Mouse (Mus musculus) spleen, adult 12 weeks (tissue): Measurements from ENCODE around the gene Ampd2.

Experiments
- DNase-seq: peaks from one replicate; pipeline ENCODE4 v3.0.0; 2022; ENCODE audit warnings: low spot score

The Ampd2 gene

DNA sequence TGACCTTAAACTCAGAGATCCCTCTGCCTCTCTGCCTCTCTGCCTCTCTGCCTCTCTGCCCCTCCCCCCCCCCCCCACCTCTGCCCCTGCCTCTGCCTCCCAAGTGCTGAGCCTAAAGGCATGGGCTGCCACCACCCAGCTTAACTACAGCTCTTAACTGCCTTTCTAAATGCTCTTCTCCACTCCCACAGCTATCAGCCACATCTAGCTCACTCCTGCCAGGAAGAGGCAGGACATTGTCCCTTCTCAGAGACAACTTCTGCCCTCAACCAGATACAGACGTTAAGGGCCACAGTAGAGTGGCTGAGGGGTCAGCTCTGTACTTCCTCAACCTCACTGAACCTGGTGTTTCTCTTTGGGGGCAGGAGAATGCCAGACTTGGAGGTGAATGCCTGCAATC is 17.6 kb downstream of the Ampd2 start:
- no peak for DNase-seq

GRCm38 (mm10) chr3:108067370-108067934 is 19.0 kb downstream of the Ampd2 start:
- DNase-seq: no peak

GRCm38 (mm10) chr3:108065551-108065950 is 20.9 kb downstream of the Ampd2 start:
- DNase-seq: no peak

GRCm38 (mm10) chr3:108064672-108065071 is 21.8 kb downstream of the Ampd2 start:
- DNase-seq: no peak

GRCm38 (mm10) chr3:108062648-108063047 is 23.8 kb downstream of the Ampd2 start:
- no peak for DNase-seq

DNA sequence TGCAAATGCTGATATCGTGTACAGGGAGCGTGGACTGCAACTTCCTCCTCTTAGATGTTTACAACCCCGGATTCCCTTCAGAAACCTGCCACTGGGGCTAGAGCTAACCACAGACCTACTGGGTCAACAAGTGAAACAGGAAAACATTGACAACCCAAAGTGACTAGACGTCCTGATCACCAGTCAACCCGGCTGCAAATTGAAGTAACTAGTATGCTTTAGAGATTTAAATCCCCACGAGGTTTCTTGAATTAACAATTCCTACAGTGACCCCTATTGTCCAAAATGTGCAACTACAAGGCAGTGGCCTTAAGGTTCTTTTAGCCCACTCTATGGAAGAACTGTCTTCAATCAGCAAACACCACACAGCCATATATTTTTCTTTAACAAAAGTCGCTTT is 25.0 kb downstream of the Ampd2 start:
- DNase-seq: peak; percentile 26

GRCm38 (mm10) chr3:108050493-108050892 is 36.0 kb downstream of the Ampd2 start:
- no peak for DNase-seq

- no peak for DNase-seq
Measured at GRCm38 (mm10) chr3:108048306-108048705, 38.1 kb downstream of the Ampd2 start.

DNA sequence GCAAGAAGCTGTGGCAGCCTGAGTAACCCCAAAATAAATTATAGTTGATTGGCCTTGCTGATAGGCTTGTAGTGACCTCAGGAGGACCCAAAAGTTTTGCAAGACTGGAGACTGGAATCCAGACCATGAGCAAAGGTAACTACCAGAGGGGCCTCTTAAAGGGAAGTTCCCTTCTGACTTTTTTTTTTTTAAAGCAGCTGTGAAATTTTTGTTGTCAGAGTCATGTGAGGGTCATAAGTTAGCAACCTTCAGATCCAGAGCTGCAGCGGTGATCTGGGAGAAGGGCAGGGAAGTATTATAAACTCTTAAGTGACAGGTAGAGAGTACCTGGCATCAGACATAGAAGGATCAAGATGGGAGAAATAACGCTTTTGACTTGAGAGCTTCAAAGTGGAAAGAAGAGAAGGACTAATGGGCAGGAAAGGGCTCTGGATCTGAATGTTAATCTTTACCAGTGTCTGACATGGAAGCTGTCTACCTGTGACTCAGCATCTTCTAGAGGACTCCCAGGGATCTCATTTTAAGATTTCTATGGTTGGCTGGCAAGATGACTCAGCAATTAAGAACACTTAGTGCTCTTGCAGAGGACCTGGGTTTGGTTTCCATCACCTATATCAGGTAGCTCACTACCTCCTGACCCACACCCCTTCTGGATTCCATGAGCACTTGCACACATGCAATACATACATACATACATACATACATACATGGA is 39.4 kb downstream of the Ampd2 start:
- no peak for DNase-seq

GRCm38 (mm10) chr3:108044394-108045140 is 41.9 kb downstream of the Ampd2 start, which contains the start of gene Gstm4:
Gene Gstm4 (minus strand): TSS chr3:108044894.
- DNase-seq: peak; percentile 66

DNA sequence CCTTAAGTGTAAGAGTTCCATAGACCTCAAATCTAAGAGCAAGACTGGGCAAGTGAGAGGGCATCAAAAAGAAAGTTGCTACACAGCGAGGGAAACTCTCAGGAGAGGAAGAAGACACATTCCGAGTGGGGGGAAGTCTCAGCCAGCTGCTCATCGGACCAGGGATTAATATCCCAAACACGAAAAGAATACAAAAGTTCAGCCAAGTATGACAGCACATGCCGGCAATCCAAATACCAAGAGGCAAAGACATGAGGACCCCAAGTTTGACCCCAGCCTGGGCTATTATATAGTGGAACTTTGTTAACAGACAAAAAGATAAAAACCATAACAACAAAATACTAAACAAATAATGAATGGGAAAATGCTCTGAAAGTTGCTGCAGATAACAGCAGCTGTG is 53.3 kb downstream of the Ampd2 start:
- no peak for DNase-seq

GRCm38 (mm10) chr3:108032113-108032512 is 54.3 kb downstream of the Ampd2 start:
- DNase-seq: no peak

GRCm38 (mm10) chr3:108028641-108029365 is 57.6 kb downstream of the Ampd2 start:
- DNase-seq: no peak

DNA sequence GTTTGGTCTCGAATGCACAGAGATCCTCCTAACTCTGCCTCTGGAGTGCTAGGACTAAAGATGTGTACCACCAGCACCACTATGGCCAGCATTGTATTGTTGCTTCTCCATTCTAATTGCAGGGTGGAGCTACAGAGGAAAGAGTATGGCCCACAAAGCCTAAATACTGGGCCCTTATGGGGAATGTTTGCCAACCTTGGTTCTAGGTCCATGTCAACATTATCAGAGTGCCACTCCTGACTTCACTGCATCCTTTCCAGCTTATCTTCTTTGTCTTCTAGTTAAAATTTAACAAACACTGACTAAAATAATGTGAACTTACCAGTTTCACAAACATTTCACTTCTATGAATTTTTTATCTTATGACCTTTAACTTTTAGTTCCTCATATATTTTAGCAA is 59.9 kb downstream of the Ampd2 start:
- DNase-seq: no peak

DNA sequence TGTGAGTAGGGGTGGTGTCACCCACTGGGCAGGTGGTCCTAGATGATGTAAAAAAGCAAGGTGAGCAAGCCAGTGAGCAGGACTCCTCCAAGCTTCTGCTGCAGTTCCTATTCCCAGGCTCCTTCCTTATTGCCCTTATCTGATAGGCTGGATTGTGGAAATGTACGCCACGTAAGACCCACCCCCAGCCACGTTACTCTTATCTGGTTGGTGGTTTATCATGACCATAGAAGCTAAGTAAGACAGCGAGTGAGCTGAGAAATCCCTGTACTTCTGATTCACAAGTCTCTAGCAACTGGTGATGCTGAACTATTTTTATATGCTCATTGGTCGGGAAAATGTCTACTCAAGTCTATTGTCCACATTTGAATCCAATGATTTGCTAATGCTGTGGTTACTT is 60.4 kb downstream of the Ampd2 start:
- DNase-seq: no peak

DNA sequence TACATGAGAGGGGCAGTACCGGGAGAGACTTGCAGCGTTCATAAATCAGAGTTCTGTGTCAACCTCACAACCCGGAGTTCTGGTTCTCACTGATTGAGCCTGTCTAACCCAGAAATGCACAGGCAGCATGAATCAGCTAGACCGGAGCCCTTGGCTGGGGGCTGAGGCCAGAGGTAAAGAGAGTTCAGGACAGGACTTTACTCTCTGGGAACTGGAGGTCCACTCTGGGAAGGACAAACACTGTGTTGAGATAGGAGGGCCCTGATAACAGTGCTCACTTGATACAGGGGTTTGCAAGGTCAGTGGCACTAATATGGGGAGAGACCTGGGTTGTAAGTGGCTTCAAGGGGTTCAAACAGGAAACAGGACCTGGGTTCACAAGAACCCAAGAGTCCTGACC is 61.1 kb downstream of the Ampd2 start:
- no peak for DNase-seq
